Mouse (Mus musculus) cortical plate, adult 2 months (tissue): ENCODE data around the gene Vmn1r179.

ENCODE experiments used
- CTCF ChIP-seq: fragments of 200-500 bp; IDR thresholded peaks from 2 replicates; pipeline ENCODE4 v1.5.1; 2011; ENCODE audit warnings: mild to moderate bottlenecking, control low read depth, low read length; ENCODE audit not compliant: insufficient read depth; ENCODE audit errors: extremely low read depth
- POLR2A ChIP-seq: fragments of 200-500 bp; IDR thresholded peaks from 2 replicates; pipeline ENCODE4 v1.6.1; 2011; ENCODE audit warnings: mild to moderate bottlenecking, low read length, control low read depth; ENCODE audit not compliant: insufficient read depth; ENCODE audit errors: extremely low read depth

DNA sequence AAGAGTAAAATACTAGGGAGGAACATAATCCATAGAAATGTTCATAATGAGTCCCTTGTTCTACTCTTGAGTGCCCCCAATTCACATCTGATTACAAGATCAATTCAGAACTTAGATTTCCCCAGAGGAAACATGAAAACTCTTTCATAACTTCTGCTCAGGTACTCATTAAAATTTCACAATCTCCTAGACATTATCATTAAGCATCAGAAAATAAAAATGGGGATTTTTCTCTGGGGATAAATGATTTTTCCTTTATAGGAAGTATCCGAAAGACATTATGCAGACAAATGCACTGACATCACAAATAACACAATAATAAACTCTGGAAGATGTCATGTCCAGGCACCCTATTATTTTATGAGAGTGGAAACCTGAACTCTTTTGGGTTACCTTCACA lies 35.1 kb upstream of the Vmn1r179 start, which contains the start of gene Vmn1r178:
- TF ChIP-seq CTCF (no peak), POLR2A (no peak)
